Mouse (Mus musculus): ENCODE data around the gene Sept12.

The Sept12 gene

GRCm38 (mm10) chr16:4937351-4938190 is 60.1 kb downstream of the Sept12 start:
- no peak for DNase-seq
